Mouse (Mus musculus) heart, embryonic 10.5 days (tissue): ENCODE measurements at regions not wholly inside any gene's neighbourhood (a gene's known extent, or its start where the extent isn't known, plus 50 kb on each side); places are given as distances from the start of the nearest gene placed in this dataset.
A peak's percentile ranks its signal among the peaks of the same experiment; 100 is the strongest.

Source experiments
- DNase-seq: peaks from one replicate; pipeline ENCODE4 v3.0.0-alpha.2; 2017; ENCODE audit warnings: low spot score
- H3K27ac ChIP-seq: fragments of 300-500 bp; sonication (generic); 2 replicates; pipeline ENCODE4 v1.5.1; 2016; ENCODE audit warnings: mild to moderate bottlenecking
- H3K27me3 ChIP-seq: fragments of 300-500 bp; sonication (generic); 2 replicates; pipeline ENCODE4 v1.6.1; 2016; ENCODE audit warnings: mild to moderate bottlenecking; ENCODE audit not compliant: poor library complexity, insufficient read depth, severe bottlenecking
- H3K36me3 ChIP-seq: fragments of 300-500 bp; sonication (generic); 2 replicates; pipeline ENCODE4 v1.6.1; 2016; ENCODE audit warnings: mild to moderate bottlenecking, moderate library complexity
- H3K4me1 ChIP-seq: fragments of 300-500 bp; sonication (generic); 2 replicates; pipeline ENCODE4 v1.6.1; 2016; ENCODE audit warnings: mild to moderate bottlenecking
- H3K4me3 ChIP-seq: fragments of 300-500 bp; sonication (generic); 2 replicates; pipeline ENCODE4 v1.5.1; 2016; ENCODE audit warnings: mild to moderate bottlenecking, moderate library complexity
- H3K9me3 ChIP-seq: fragments of 300-500 bp; sonication (generic); 2 replicates; pipeline ENCODE4 v1.6.1; 2016; ENCODE audit warnings: mild to moderate bottlenecking, moderate library complexity
- WGBS: fragments of 180-500 bp; shearing (Covaris S2); methylation state at CpG from one replicate; pipeline ENCODE4 v1.1.7; 2016; 5-methylcytosine and 5-hydroxymethylcytosine counted together

- no peaks in the 10 kb centered on the region for H3K36me3 ChIP-seq
- no peaks in the 10 kb centered on the region for H3K27me3 ChIP-seq
- peak overlapping the region; percentile 52; the same call in 1 of the 2 replicates for H3K27ac ChIP-seq
- no peak overlapping the region for H3K4me3 ChIP-seq
- DNase-seq = peak; percentile 58
- WGBS = 73% methylated on average over 12 of the region's 12 CpGs
- H3K9me3 ChIP-seq = no peaks in the 10 kb centered on the region
- H3K4me1 ChIP-seq = peaks cover 22% of the 10 kb centered on the region
Measured at GRCm38 (mm10) chr14:46634656-46635244, 125.6 kb upstream of the Cdkn3 start.

GRCm38 (mm10) chr14:46634251-46634650 is 126.1 kb upstream of the Cdkn3 start:
- H3K27me3 ChIP-seq = no peaks in the 10 kb centered on the region
- WGBS = 87% methylated on average over 10 of the region's 10 CpGs
- H3K9me3 ChIP-seq = no peaks in the 10 kb centered on the region
- no peaks in the 10 kb centered on the region for H3K36me3 ChIP-seq
- no peak overlapping the region for H3K4me3 ChIP-seq
- 0 out of 2 replicates have a peak overlapping the region, but pooled peaks have one; percentile 44 for H3K27ac ChIP-seq
- DNase-seq = peak; percentile 62
- peaks cover 19% of the 10 kb centered on the region for H3K4me1 ChIP-seq

- Histone ChIP-seq H3K4me3 (no peak overlapping the region), H3K36me3 (no peaks in the 10 kb centered on the region), H3K9me3 (no peaks in the 10 kb centered on the region), H3K27me3 (no peaks in the 10 kb centered on the region), H3K27ac (no peak overlapping the region), H3K4me1 (peaks cover 11% of the 10 kb centered on the region)
- 84% methylated on average over 5 of the region's 5 CpGs for WGBS
- peak; percentile 51 for DNase-seq
Measured at GRCm38 (mm10) chr14:46627690-46628089, 132.7 kb upstream of the Cdkn3 start.

- Histone ChIP-seq H3K36me3 (no peaks in the 10 kb centered on the region), H3K27ac (no peak overlapping the region), H3K4me1 (peaks cover 11% of the 10 kb centered on the region), H3K9me3 (no peaks in the 10 kb centered on the region), H3K27me3 (no peaks in the 10 kb centered on the region), H3K4me3 (no peak overlapping the region)
- DNase-seq = peak; percentile 41
- 87% methylated on average over 7 of the region's 7 CpGs for WGBS
Measured at GRCm38 (mm10) chr14:46625760-46626159, 134.6 kb upstream of the Cdkn3 start.

- Histone ChIP-seq H3K27ac (no peak overlapping the region), H3K27me3 (no peaks in the 10 kb centered on the region), H3K4me1 (peaks cover 11% of the 10 kb centered on the region), H3K4me3 (no peak overlapping the region), H3K36me3 (no peaks in the 10 kb centered on the region), H3K9me3 (no peaks in the 10 kb centered on the region)
- WGBS = 18% methylated on average over 2 of the region's 2 CpGs
- peak; percentile 56 for DNase-seq
Measured at GRCm38 (mm10) chr14:46623645-46624044, 136.7 kb upstream of the Cdkn3 start.

GRCm38 (mm10) chr14:46616030-46616429 is 144.3 kb upstream of the Cdkn3 start:
- H3K36me3 ChIP-seq = no peaks in the 10 kb centered on the region
- H3K4me1 ChIP-seq = peaks cover 27% of the 10 kb centered on the region
- WGBS = 85% methylated on average over 9 of the region's 9 CpGs
- H3K9me3 ChIP-seq = no peaks in the 10 kb centered on the region
- no peak overlapping the region for H3K4me3 ChIP-seq
- no peak overlapping the region for H3K27ac ChIP-seq
- peak; percentile 35 for DNase-seq
- H3K27me3 ChIP-seq = no peaks in the 10 kb centered on the region

- peak overlapping the region; percentile 8; the same call in 1 of the 2 replicates for H3K27ac ChIP-seq
- 57% methylated on average over 4 of the region's 4 CpGs for WGBS
- no peaks in the 10 kb centered on the region for H3K36me3 ChIP-seq
- H3K4me3 ChIP-seq = no peak overlapping the region
- DNase-seq = peak; percentile 50
- H3K27me3 ChIP-seq = no peaks in the 10 kb centered on the region
- no peaks in the 10 kb centered on the region for H3K9me3 ChIP-seq
- H3K4me1 ChIP-seq = peaks cover 34% of the 10 kb centered on the region
Measured at GRCm38 (mm10) chr14:46614936-46615335, 145.4 kb upstream of the Cdkn3 start.

GRCm38 (mm10) chr14:46613748-46614147 is 146.6 kb upstream of the Cdkn3 start:
- peak; percentile 45 for DNase-seq
- Histone ChIP-seq H3K27ac (peak overlapping the region; percentile 36; the same call in 1 of the 2 replicates), H3K36me3 (no peaks in the 10 kb centered on the region), H3K4me1 (peaks cover 38% of the 10 kb centered on the region), H3K4me3 (no peak overlapping the region), H3K9me3 (no peaks in the 10 kb centered on the region), H3K27me3 (no peaks in the 10 kb centered on the region)
- 31% methylated on average over 4 of the region's 4 CpGs for WGBS

GRCm38 (mm10) chr14:46613211-46613610 is 147.1 kb upstream of the Cdkn3 start:
- H3K36me3 ChIP-seq = 0 out of 2 replicates have a peak, but pooled peaks cover 3% of the 10 kb centered on the region
- no peak overlapping the region for H3K4me3 ChIP-seq
- no peaks in the 10 kb centered on the region for H3K9me3 ChIP-seq
- H3K27ac ChIP-seq = 0 out of 2 replicates have a peak overlapping the region, but pooled peaks have one; percentile 36
- peak; percentile 71 for DNase-seq
- H3K4me1 ChIP-seq = peaks cover 38% of the 10 kb centered on the region
- WGBS = 66% methylated on average over 8 of the region's 8 CpGs
- H3K27me3 ChIP-seq = no peaks in the 10 kb centered on the region

GRCm38 (mm10) chr14:46612584-46612983 is 147.8 kb upstream of the Cdkn3 start:
- H3K27me3 ChIP-seq = no peaks in the 10 kb centered on the region
- peak overlapping the region; percentile 9; the same call in 1 of the 2 replicates for H3K4me3 ChIP-seq
- H3K9me3 ChIP-seq = no peaks in the 10 kb centered on the region
- H3K27ac ChIP-seq = no peak overlapping the region
- H3K4me1 ChIP-seq = peaks cover 41% of the 10 kb centered on the region
- 11% methylated on average over 9 of the region's 9 CpGs for WGBS
- DNase-seq = peak; percentile 74
- 0 out of 2 replicates have a peak, but pooled peaks cover 3% of the 10 kb centered on the region for H3K36me3 ChIP-seq

- 83% methylated on average over 5 of the region's 5 CpGs for WGBS
- H3K27ac ChIP-seq = no peak overlapping the region
- no peaks in the 10 kb centered on the region for H3K27me3 ChIP-seq
- peak; percentile 11 for DNase-seq
- 0 out of 2 replicates have a peak, but pooled peaks cover 3% of the 10 kb centered on the region for H3K36me3 ChIP-seq
- H3K4me3 ChIP-seq = no peak overlapping the region
- H3K4me1 ChIP-seq = peaks cover 42% of the 10 kb centered on the region
- H3K9me3 ChIP-seq = no peaks in the 10 kb centered on the region
Measured at GRCm38 (mm10) chr14:46610926-46611325, 149.4 kb upstream of the Cdkn3 start.

GRCm38 (mm10) chr14:46610226-46610855 is 150.0 kb upstream of the Cdkn3 start:
- DNase-seq = peak; percentile 71
- Histone ChIP-seq H3K9me3 (no peaks in the 10 kb centered on the region), H3K36me3 (0 out of 2 replicates have a peak, but pooled peaks cover 3% of the 10 kb centered on the region), H3K27ac (0 out of 2 replicates have a peak overlapping the region, but pooled peaks have one; percentile 42), H3K4me1 (peaks cover 45% of the 10 kb centered on the region), H3K27me3 (no peaks in the 10 kb centered on the region), H3K4me3 (no peak overlapping the region)
- WGBS = 69% methylated on average over 9 of the region's 9 CpGs

GRCm38 (mm10) chr14:46606694-46607093 is 153.6 kb upstream of the Cdkn3 start:
- Histone ChIP-seq H3K4me3 (no peak overlapping the region), H3K36me3 (0 out of 2 replicates have a peak, but pooled peaks cover 3% of the 10 kb centered on the region), H3K27ac (no peak overlapping the region), H3K4me1 (peaks cover 31% of the 10 kb centered on the region), H3K27me3 (no peaks in the 10 kb centered on the region), H3K9me3 (no peaks in the 10 kb centered on the region)
- 80% methylated on average over 3 of the region's 3 CpGs for WGBS
- peak; percentile 46 for DNase-seq
